Mouse (Mus musculus): ENCODE data around the gene Ccdc181.

The Ccdc181 gene

GRCm38 (mm10) chr1:164279332-164279731 is 3.9 kb downstream of the Ccdc181 start:
- in situ Hi-C loops (cut with MboI; ENCODE audit: unreplicated experiment in 2 of 2): no loop called here

- in situ Hi-C loops (cut with MboI; ENCODE audit: unreplicated experiment in 2 of 2): no loop called here
These were observed 8.6 kb downstream of the Ccdc181 start for GRCm38 (mm10) chr1:164284007-164284406.

- in situ Hi-C loops (cut with MboI; ENCODE audit: unreplicated experiment in 2 of 2): no loop called here
These were observed 12.0 kb downstream of the Ccdc181 start for GRCm38 (mm10) chr1:164287406-164287805.

- in situ Hi-C loops (cut with MboI; ENCODE audit: unreplicated experiment in 2 of 2): no loop called here
These were observed 16.7 kb downstream of the Ccdc181 start for GRCm38 (mm10) chr1:164292040-164292439.

GRCm38 (mm10) chr1:164294071-164294470 is 18.7 kb downstream of the Ccdc181 start:
- in situ Hi-C loops (cut with MboI; ENCODE audit: unreplicated experiment in 2 of 2): no loop called here

- in situ Hi-C loops (cut with MboI; ENCODE audit: unreplicated experiment in 2 of 2): no loop called here
These were observed 21.1 kb downstream of the Ccdc181 start for GRCm38 (mm10) chr1:164296473-164296872.

GRCm38 (mm10) chr1:164301949-164302348 is 26.6 kb downstream of the Ccdc181 start:
- in situ Hi-C loops (cut with MboI; ENCODE audit: unreplicated experiment in 2 of 2): loop anchor here (25.0 kb wide), 1 partner anchor 1160 kb away; the partner anchor contains the start of genes Dcaf6 (in 2 of the 2) and Mpc2 (in 2 of the 2)

GRCm38 (mm10) chr1:164303821-164304220 is 28.4 kb downstream of the Ccdc181 start, which contains the start of gene Nme7:
Gene Nme7, plus strand, starts transcription at chr1:164304121.
- in situ Hi-C loops (cut with MboI; ENCODE audit: unreplicated experiment in 2 of 2): loop anchor here (25.0 kb wide), 1 partner anchor 1158 kb away; the partner anchor contains the start of genes Dcaf6 (in 2 of the 2) and Mpc2 (in 2 of the 2)

GRCm38 (mm10) chr1:164307124-164307751 is 31.9 kb downstream of the Ccdc181 start, which contains the start of gene Blzf1:
Gene Blzf1, minus strand, starts transcription at chr1:164307489.
- in situ Hi-C loops (cut with MboI; ENCODE audit: unreplicated experiment in 2 of 2): loop anchor here (5.0 to 25.0 kb wide), 2 partner anchors 925 to 1155 kb away; partner anchors contain the start of genes Dcaf6 (in 2 of the 2) and Mpc2 (in 2 of the 2)

GRCm38 (mm10) chr1:164307922-164308321 is 32.5 kb downstream of the Ccdc181 start:
- in situ Hi-C loops (cut with MboI; ENCODE audit: unreplicated experiment in 2 of 2): loop anchor here (5.0 to 25.0 kb wide), 2 partner anchors 924 to 1154 kb away; partner anchors contain the start of genes Dcaf6 (in 2 of the 2) and Mpc2 (in 2 of the 2)

- in situ Hi-C loops (cut with MboI; ENCODE audit: unreplicated experiment in 2 of 2): loop anchor here (5.0 to 25.0 kb wide), 5 partner anchors 588 to 1148 kb away; partner anchors contain the start of genes Dcaf6 (in 2 of the 2) and Mpc2 (in 2 of the 2)
These were observed 38.7 kb downstream of the Ccdc181 start for GRCm38 (mm10) chr1:164314085-164314484.

- in situ Hi-C loops (cut with MboI; ENCODE audit: unreplicated experiment in 2 of 2): loop anchor here (5.0 to 25.0 kb wide), 5 partner anchors 722 to 1147 kb away; partner anchors contain the start of genes Dcaf6 (in 2 of the 2) and Mpc2 (in 2 of the 2)
These were observed 39.9 kb downstream of the Ccdc181 start for GRCm38 (mm10) chr1:164315266-164315665.

GRCm38 (mm10) chr1:164316697-164317096 is 41.3 kb downstream of the Ccdc181 start:
- in situ Hi-C loops (cut with MboI; ENCODE audit: unreplicated experiment in 2 of 2): loop anchor here (5.0 to 25.0 kb wide), 5 partner anchors 721 to 1146 kb away; partner anchors contain the start of genes Dcaf6 (in 2 of the 2) and Mpc2 (in 2 of the 2)

- in situ Hi-C loops (cut with MboI; ENCODE audit: unreplicated experiment in 2 of 2): loop anchor here (5.0 to 25.0 kb wide), 5 partner anchors 720 to 1145 kb away; partner anchors contain the start of genes Dcaf6 (in 2 of the 2) and Mpc2 (in 2 of the 2)
These were observed 41.9 kb downstream of the Ccdc181 start for GRCm38 (mm10) chr1:164317261-164317660.

GRCm38 (mm10) chr1:164318474-164318873 is 43.1 kb downstream of the Ccdc181 start:
- in situ Hi-C loops (cut with MboI; ENCODE audit: unreplicated experiment in 2 of 2): loop anchor here (5.0 to 25.0 kb wide), 5 partner anchors 719 to 1144 kb away; partner anchors contain the start of genes Dcaf6 (in 2 of the 2) and Mpc2 (in 2 of the 2)

GRCm38 (mm10) chr1:164319542-164320140 is 44.3 kb downstream of the Ccdc181 start:
- in situ Hi-C loops (cut with MboI; ENCODE audit: unreplicated experiment in 2 of 2): loop anchor here (5.0 to 25.0 kb wide), 7 partner anchors 583 to 1143 kb away; partner anchors contain the start of genes Dcaf6 (in 2 of the 2) and Mpc2 (in 2 of the 2)

GRCm38 (mm10) chr1:164320731-164321130 is 45.3 kb downstream of the Ccdc181 start:
- in situ Hi-C loops (cut with MboI; ENCODE audit: unreplicated experiment in 2 of 2): loop anchor here (5.0 to 25.0 kb wide), 4 partner anchors 582 to 1142 kb away; partner anchors contain the start of genes Dcaf6 (in 2 of the 2) and Mpc2 (in 2 of the 2)

- in situ Hi-C loops (cut with MboI; ENCODE audit: unreplicated experiment in 2 of 2): loop anchor here (5.0 to 25.0 kb wide), 4 partner anchors 581 to 1141 kb away; partner anchors contain the start of genes Dcaf6 (in 2 of the 2) and Mpc2 (in 2 of the 2)
These were observed 46.0 kb downstream of the Ccdc181 start for GRCm38 (mm10) chr1:164321408-164321807.

GRCm38 (mm10) chr1:164322987-164323650 is 47.7 kb downstream of the Ccdc181 start:
- in situ Hi-C loops (cut with MboI; ENCODE audit: unreplicated experiment in 2 of 2): loop anchor here (5.0 to 25.0 kb wide), 4 partner anchors 579 to 1139 kb away; partner anchors contain the start of genes Dcaf6 (in 2 of the 2) and Mpc2 (in 2 of the 2)

- in situ Hi-C loops (cut with MboI; ENCODE audit: unreplicated experiment in 2 of 2): loop anchor here (5.0 to 25.0 kb wide), 4 partner anchors 578 to 1138 kb away; partner anchors contain the start of genes Dcaf6 (in 2 of the 2) and Mpc2 (in 2 of the 2)
These were observed 48.8 kb downstream of the Ccdc181 start for GRCm38 (mm10) chr1:164324221-164324620.

Data from v-Abl transformed pro-B cells (cell line).